Mouse (Mus musculus): ENCODE data around the gene Zfp592. TPM values are rescaled to one million over a fixed set of nuclear protein-coding genes. Genes with fewer than 3 reads are reported as not detected.

Gene Zfp592
- polyA plus RNA-seq (2017; shearing (Covaris generic)): 79.8 TPM

GRCm38 (mm10) chr7:80992980-80993833 is at the start of gene Zfp592:
Gene Zfp592, plus strand, starts transcription at chr7:80993681.

GRCm38 (mm10) chr7:80947445-80948350 is 45.8 kb upstream of the Zfp592 start, which contains the start of gene Sec11a:
Gene Sec11a, minus strand, starts transcription at chr7:80947780.

GRCm38 (mm10) chr7:81057471-81057870 is 64.0 kb downstream of the Zfp592 start, which contains the start of gene Alpk3:
Gene Alpk3, plus strand, starts transcription at chr7:81057600.

Other genes with a start within 250 kb of the Zfp592 start
- 202 TPM for gene Iqgap1, start 167.7 kb upstream of the Zfp592 start, polyA plus RNA-seq (2017; shearing (Covaris generic))
- gene Zscan2, start 132.8 kb upstream of the Zfp592 start, polyA plus RNA-seq (2017; shearing (Covaris generic)): 2.9 TPM
- 36.4 TPM for gene Wdr73, start 92.4 kb upstream of the Zfp592 start, polyA plus RNA-seq (2017; shearing (Covaris generic))
- 42.4 TPM for gene Nmb, start 88.6 kb upstream of the Zfp592 start, polyA plus RNA-seq (2017; shearing (Covaris generic))
- gene Sec11a, start 45.9 kb upstream of the Zfp592 start, polyA plus RNA-seq (2017; shearing (Covaris generic)): 305 TPM
- gene Alpk3, start 63.9 kb downstream of the Zfp592 start, polyA plus RNA-seq (2017; shearing (Covaris generic)): 0.18 TPM
- gene Slc28a1, start 121.1 kb downstream of the Zfp592 start, polyA plus RNA-seq (2017; shearing (Covaris generic)): not detected
- 7.2 TPM for gene Pde8a, start 219.9 kb downstream of the Zfp592 start, polyA plus RNA-seq (2017; shearing (Covaris generic))